Mouse (Mus musculus): ENCODE measurements around the gene Tmem107. TPM values are rescaled to one million over a fixed set of nuclear protein-coding genes. Genes with fewer than 3 reads are reported as not detected.

Gene Tmem107
- polyA plus RNA-seq, 1 experiment from 2014 or later: 43.5 TPM

DNA sequence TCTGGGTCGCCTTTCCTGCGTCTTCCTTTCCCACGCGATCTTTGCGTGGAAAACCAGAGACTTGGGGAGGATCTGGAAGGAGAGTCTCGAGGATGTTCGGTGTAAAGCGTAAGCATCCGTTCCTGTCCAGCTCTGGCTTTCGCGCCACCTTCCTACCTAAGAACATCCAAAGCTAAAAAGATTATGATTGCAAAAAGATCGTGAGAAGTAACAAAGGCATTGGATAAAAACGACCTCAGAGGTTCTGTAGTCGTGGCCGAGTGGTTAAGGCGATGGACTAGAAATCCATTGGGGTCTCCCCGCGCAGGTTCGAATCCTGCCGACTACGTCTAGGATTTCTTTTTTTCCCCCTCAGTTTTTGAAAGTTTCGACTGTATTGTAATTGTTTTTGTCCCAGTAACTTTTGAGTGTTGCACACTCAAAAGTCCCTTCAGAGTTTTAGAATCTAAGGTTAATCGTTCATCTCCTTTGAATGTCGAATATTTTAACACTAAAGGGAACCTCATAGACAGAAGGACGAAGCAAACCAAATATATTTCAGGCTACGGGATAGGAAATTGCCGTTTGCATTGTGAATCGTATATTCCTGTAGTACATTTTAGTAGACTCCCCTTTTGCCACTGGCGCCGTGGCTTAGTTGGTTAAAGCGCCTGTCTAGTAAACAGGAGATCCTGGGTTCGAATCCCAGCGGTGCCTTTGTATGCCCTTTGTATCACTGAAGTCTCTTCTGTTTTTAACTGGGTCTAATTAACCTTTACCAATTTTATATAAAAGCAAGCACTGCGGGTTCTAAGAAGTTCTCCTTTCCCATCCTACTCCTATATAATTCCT, 33.2 kb upstream of the Tmem107 start:
- H3K27me3 ChIP-seq (ENCODE audit: control insufficient read depth, insufficient read depth, low read length): no peaks in the 10 kb centered on the region
- peaks cover 19% of the 10 kb centered on the region for H3K4me1 ChIP-seq (ENCODE audit: control insufficient read depth, insufficient read depth, low read length)
- H3K4me3 ChIP-seq (ENCODE audit: low read depth, low read length): peak overlapping the region; percentile 75
- peak overlapping the region; percentile 67; the same call in 1 of the 2 replicates for H3K27ac ChIP-seq (ENCODE audit: low read depth, low read length)
- H3K4me2 ChIP-seq (ENCODE audit: low read depth): peak overlapping the region; percentile 64
- ATAC-seq (ENCODE audit: insufficient read depth, low FRiP score, low TSS enrichment): no peak
- H3K36me3 ChIP-seq (ENCODE audit: control insufficient read depth, insufficient read depth, low read length): peaks cover 8% of the 10 kb centered on the region; the same call in 1 of the 2 replicates
- no peaks in the 10 kb centered on the region for H3K9me3 ChIP-seq (ENCODE audit: control insufficient read depth, low read length)
- DNase-seq (ENCODE audit: low spot score): peak; percentile 83
- 1% methylated on average over 34 of the region's 34 CpGs for WGBS
- peak overlapping the region; percentile 78 for H3K9ac ChIP-seq (ENCODE audit: low read length)

GRCm38 (mm10) chr11:69038173-69038572, 32.4 kb upstream of the Tmem107 start:
- DNase-seq (ENCODE audit: low spot score): no peak
- Histone ChIP-seq H3K9me3 (ENCODE audit: control insufficient read depth, low read length) (no peaks in the 10 kb centered on the region), H3K27me3 (ENCODE audit: control insufficient read depth, insufficient read depth, low read length) (no peaks in the 10 kb centered on the region), H3K9ac (ENCODE audit: low read length) (no peak overlapping the region), H3K4me3 (ENCODE audit: low read depth, low read length) (no peak overlapping the region), H3K27ac (ENCODE audit: low read depth, low read length) (no peak overlapping the region), H3K4me1 (ENCODE audit: control insufficient read depth, insufficient read depth, low read length) (peaks cover 19% of the 10 kb centered on the region), H3K4me2 (ENCODE audit: low read depth) (no peak overlapping the region), H3K36me3 (ENCODE audit: control insufficient read depth, insufficient read depth, low read length) (peaks cover 5% of the 10 kb centered on the region; the same call in 1 of the 2 replicates)
- 64% methylated on average over 5 of the region's 5 CpGs for WGBS
- no peak for ATAC-seq (ENCODE audit: insufficient read depth, low FRiP score, low TSS enrichment)

DNA sequence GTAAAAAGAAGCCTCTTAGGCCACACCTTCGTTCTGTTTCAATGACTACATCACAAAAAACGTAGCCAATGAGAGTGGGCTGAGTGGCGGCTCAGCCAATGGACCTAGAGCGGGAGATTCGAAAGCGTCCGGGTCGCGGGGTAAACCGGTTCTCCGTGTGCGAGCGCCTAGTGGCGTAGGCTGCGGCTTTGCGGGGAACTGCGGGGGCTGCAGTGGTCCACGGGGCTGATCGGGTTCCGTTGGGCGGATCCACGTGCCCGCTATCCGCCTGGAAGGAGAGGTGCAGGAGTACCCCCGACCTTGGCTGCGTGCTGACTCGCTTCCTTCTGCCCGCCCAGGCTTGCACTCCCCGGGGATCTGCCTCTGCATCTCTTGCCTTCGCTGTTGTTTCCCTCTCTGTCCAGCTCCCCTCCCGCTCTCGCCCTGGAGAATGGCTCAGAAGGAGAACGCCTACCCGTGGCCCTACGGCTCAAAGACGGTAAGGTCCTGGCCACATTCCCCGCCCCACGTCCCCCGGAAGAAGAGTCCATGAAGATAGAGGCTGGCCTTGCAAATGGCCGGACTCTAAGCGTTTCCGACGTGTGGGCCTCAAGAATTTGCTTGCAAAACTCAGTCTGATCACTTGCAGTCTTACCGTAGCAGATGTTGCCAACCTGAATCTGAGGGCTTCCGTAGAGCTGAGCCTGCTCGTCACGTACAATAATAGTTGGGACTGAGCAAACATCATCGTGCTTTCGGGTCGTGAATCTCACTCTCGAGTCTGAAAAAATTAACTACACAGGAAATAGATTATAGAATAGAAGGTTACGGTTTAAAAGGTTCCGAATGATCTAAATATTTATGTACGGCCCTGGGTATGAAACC, 24.8 kb upstream of the Tmem107 start, which contains the start of gene Aurkb:
TSS of gene Aurkb (plus strand) at position 117 of the 864 bp plus-strand sequence.
- Histone ChIP-seq H3K9ac (ENCODE audit: low read length) (peak within 1 kb of the TSS; percentile 61), H3K4me2 (ENCODE audit: low read depth) (peak within 1 kb of the TSS; percentile 63), H3K36me3 (ENCODE audit: control insufficient read depth, insufficient read depth, low read length) (peaks cover 12% of the 10 kb centered on the region), H3K27ac (ENCODE audit: low read depth, low read length) (peak within 1 kb of the TSS; percentile 67), H3K9me3 (ENCODE audit: control insufficient read depth, low read length) (no peaks in the 10 kb centered on the region), H3K27me3 (ENCODE audit: control insufficient read depth, insufficient read depth, low read length) (no peaks in the 10 kb centered on the region), H3K4me1 (ENCODE audit: control insufficient read depth, insufficient read depth, low read length) (0 out of 2 replicates have a peak, but pooled peaks cover 3% of the 10 kb centered on the region), H3K4me3 (ENCODE audit: low read depth, low read length) (peak within 1 kb of the TSS; percentile 78)
- under 1% methylated on average over 54 of the region's 54 CpGs for WGBS
- DNase-seq (ENCODE audit: low spot score) (peak; percentile 92), ATAC-seq (ENCODE audit: insufficient read depth, low FRiP score, low TSS enrichment) (peak; percentile 77; the same call in 1 of the 2 replicates)

- Histone ChIP-seq H3K27me3 (ENCODE audit: control insufficient read depth, insufficient read depth, low read length) (no peaks in the 10 kb centered on the region), H3K9me3 (ENCODE audit: control insufficient read depth, low read length) (no peaks in the 10 kb centered on the region), H3K9ac (ENCODE audit: low read length) (peak overlapping the region; percentile 61), H3K4me3 (ENCODE audit: low read depth, low read length) (peak overlapping the region; percentile 78), H3K36me3 (ENCODE audit: control insufficient read depth, insufficient read depth, low read length) (peaks cover 17% of the 10 kb centered on the region), H3K27ac (ENCODE audit: low read depth, low read length) (no peak overlapping the region), H3K4me2 (ENCODE audit: low read depth) (peak overlapping the region; percentile 63), H3K4me1 (ENCODE audit: control insufficient read depth, insufficient read depth, low read length) (0 out of 2 replicates have a peak, but pooled peaks cover 3% of the 10 kb centered on the region)
- ATAC-seq (ENCODE audit: insufficient read depth, low FRiP score, low TSS enrichment): no peak
- no peak for DNase-seq (ENCODE audit: low spot score)
- WGBS: 17% methylated on average over 9 of the region's 9 CpGs
Measured at GRCm38 (mm10) chr11:69046395-69046774, 24.2 kb upstream of the Tmem107 start.

DNA sequence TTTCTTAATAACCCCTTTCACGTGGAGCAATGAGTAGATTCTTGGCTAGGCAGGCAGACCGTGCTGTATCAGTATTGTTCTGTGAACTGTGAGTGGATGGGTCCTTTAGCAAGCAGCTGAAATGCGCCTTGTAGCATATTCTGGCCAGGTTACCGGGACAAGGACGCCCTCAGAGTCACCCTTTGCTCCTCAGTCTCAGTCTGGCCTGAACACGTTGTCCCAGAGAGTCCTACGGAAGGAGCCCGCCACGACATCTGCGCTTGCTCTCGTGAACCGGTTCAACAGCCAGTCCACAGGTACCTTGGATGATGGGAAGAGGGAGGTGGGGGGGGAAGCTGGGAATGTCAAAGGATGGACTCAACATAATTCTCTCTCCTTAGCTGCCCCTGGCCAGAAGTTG, 23.0 kb upstream of the Tmem107 start:
- Histone ChIP-seq H3K4me2 (ENCODE audit: low read depth) (peak overlapping the region; percentile 63; the same call in 1 of the 2 replicates), H3K27me3 (ENCODE audit: control insufficient read depth, insufficient read depth, low read length) (no peaks in the 10 kb centered on the region), H3K4me3 (ENCODE audit: low read depth, low read length) (no peak overlapping the region), H3K27ac (ENCODE audit: low read depth, low read length) (no peak overlapping the region), H3K9ac (ENCODE audit: low read length) (no peak overlapping the region), H3K36me3 (ENCODE audit: control insufficient read depth, insufficient read depth, low read length) (peaks cover 19% of the 10 kb centered on the region), H3K9me3 (ENCODE audit: control insufficient read depth, low read length) (no peaks in the 10 kb centered on the region), H3K4me1 (ENCODE audit: control insufficient read depth, insufficient read depth, low read length) (0 out of 2 replicates have a peak, but pooled peaks cover 3% of the 10 kb centered on the region)
- ATAC-seq (ENCODE audit: insufficient read depth, low FRiP score, low TSS enrichment) (no peak), DNase-seq (ENCODE audit: low spot score) (no peak)
- whole genome bisulfite sequencing: 93% methylated on average over 12 of the region's 12 CpGs

DNA sequence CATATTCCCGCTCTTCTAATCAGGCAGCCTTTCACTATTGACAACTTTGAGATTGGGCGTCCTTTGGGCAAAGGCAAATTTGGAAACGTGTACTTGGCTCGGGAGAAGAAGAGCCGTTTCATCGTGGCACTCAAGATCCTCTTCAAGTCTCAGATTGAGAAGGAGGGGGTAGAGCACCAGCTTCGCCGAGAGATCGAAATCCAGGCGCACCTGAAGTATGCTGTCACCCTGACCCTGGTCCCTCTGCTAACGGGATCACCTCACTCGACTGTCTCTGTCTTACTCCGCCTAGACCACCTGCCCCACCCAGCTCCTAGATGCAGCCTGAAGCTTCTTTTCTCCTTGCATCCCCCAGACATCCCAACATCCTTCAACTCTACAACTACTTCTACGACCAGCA, 22.5 kb upstream of the Tmem107 start:
- H3K9me3 ChIP-seq (ENCODE audit: control insufficient read depth, low read length): no peaks in the 10 kb centered on the region
- ATAC-seq (ENCODE audit: insufficient read depth, low FRiP score, low TSS enrichment) (no peak), DNase-seq (ENCODE audit: low spot score) (no peak)
- H3K27me3 ChIP-seq (ENCODE audit: control insufficient read depth, insufficient read depth, low read length): no peaks in the 10 kb centered on the region
- H3K9ac ChIP-seq (ENCODE audit: low read length): no peak overlapping the region
- H3K4me1 ChIP-seq (ENCODE audit: control insufficient read depth, insufficient read depth, low read length): 0 out of 2 replicates have a peak, but pooled peaks cover 3% of the 10 kb centered on the region
- no peak overlapping the region for H3K4me2 ChIP-seq (ENCODE audit: low read depth)
- H3K36me3 ChIP-seq (ENCODE audit: control insufficient read depth, insufficient read depth, low read length): peaks cover 19% of the 10 kb centered on the region
- no peak overlapping the region for H3K27ac ChIP-seq (ENCODE audit: low read depth, low read length)
- 92% methylated on average over 14 of the region's 14 CpGs for WGBS
- H3K4me3 ChIP-seq (ENCODE audit: low read depth, low read length): no peak overlapping the region

GRCm38 (mm10) chr11:69050748-69051147, 19.9 kb upstream of the Tmem107 start:
- DNase-seq (ENCODE audit: low spot score) (no peak), ATAC-seq (ENCODE audit: insufficient read depth, low FRiP score, low TSS enrichment) (no peak)
- peaks cover 19% of the 10 kb centered on the region for H3K36me3 ChIP-seq (ENCODE audit: control insufficient read depth, insufficient read depth, low read length)
- H3K4me2 ChIP-seq (ENCODE audit: low read depth): no peak overlapping the region
- H3K4me1 ChIP-seq (ENCODE audit: control insufficient read depth, insufficient read depth, low read length): 0 out of 2 replicates have a peak, but pooled peaks cover 3% of the 10 kb centered on the region
- no peaks in the 10 kb centered on the region for H3K9me3 ChIP-seq (ENCODE audit: control insufficient read depth, low read length)
- no peak overlapping the region for H3K27ac ChIP-seq (ENCODE audit: low read depth, low read length)
- no peaks in the 10 kb centered on the region for H3K27me3 ChIP-seq (ENCODE audit: control insufficient read depth, insufficient read depth, low read length)
- H3K9ac ChIP-seq (ENCODE audit: low read length): no peak overlapping the region
- WGBS: 85% methylated on average over 8 of the region's 8 CpGs
- H3K4me3 ChIP-seq (ENCODE audit: low read depth, low read length): no peak overlapping the region

- no peak for DNase-seq (ENCODE audit: low spot score)
- no peak overlapping the region for H3K4me2 ChIP-seq (ENCODE audit: low read depth)
Measured at GRCm38 (mm10) chr11:69051771-69052170, 18.8 kb upstream of the Tmem107 start.

More at GRCm38 (mm10) chr11:69051771-69052170, 18.8 kb upstream of the Tmem107 start:
- no peak for ATAC-seq (ENCODE audit: insufficient read depth, low FRiP score, low TSS enrichment)
- Histone ChIP-seq H3K27ac (ENCODE audit: low read depth, low read length) (no peak overlapping the region), H3K9me3 (ENCODE audit: control insufficient read depth, low read length) (no peaks in the 10 kb centered on the region), H3K27me3 (ENCODE audit: control insufficient read depth, insufficient read depth, low read length) (no peaks in the 10 kb centered on the region), H3K4me1 (ENCODE audit: control insufficient read depth, insufficient read depth, low read length) (0 out of 2 replicates have a peak, but pooled peaks cover 1% of the 10 kb centered on the region), H3K36me3 (ENCODE audit: control insufficient read depth, insufficient read depth, low read length) (peaks cover 19% of the 10 kb centered on the region), H3K4me3 (ENCODE audit: low read depth, low read length) (no peak overlapping the region), H3K9ac (ENCODE audit: low read length) (no peak overlapping the region)
- 89% methylated on average over 4 of the region's 4 CpGs for WGBS
